Mouse (Mus musculus) left cerebral cortex, adult 2 months (tissue): Measurements from ENCODE around the gene Ccdc24. TPM values are rescaled to one million over a fixed set of nuclear protein-coding genes. Genes with fewer than 3 reads are reported as not detected.

Experiments used
- DNase-seq, 2 experiments: peaks; one replicate each; pipeline ENCODE4 v3.0.0; 2021 to 2022; ENCODE audit warnings: low spot score in 2 of 2, mixed read lengths in 1 of 2; ENCODE audit errors: extremely low spot score in 1 of 2
- H3K27ac ChIP-seq: fragments of 200-600 bp; 2 replicates; pipeline ENCODE4 v1.8.1; 2022
- H3K4me3 ChIP-seq: fragments of 200-600 bp; 2 replicates; pipeline ENCODE4 v1.8.1; 2022
- CTCF ChIP-seq: fragments of 200-600 bp; IDR thresholded peaks from 2 replicates; pipeline ENCODE4 v1.8.1; 2022; ENCODE audit warnings: antibody characterized with exemption, mild to moderate bottlenecking, moderate library complexity
- intact Hi-C: fragments of 180-260 bp; cut with DNase I; formaldehyde crosslinking; loops from one replicate; pipeline ENCODE4 v1.15.1; 2025
- total RNA-seq, 2 experiments: library from RNA; stranded (reverse); gene quantifications; 2 replicates each; pipeline ENCODE4 v1.2.3; 2021

Ccdc24 gene
- total RNA-seq, 2 experiments from 2014 or later = 0.94 to 1.4 TPM

- TF ChIP-seq CTCF = no peak
- H3K4me3 ChIP-seq = no peak overlapping the region
- H3K27ac ChIP-seq = no peak overlapping the region
- no peak for DNase-seq
- intact Hi-C loops = no loop called here
Measured at GRCm38 (mm10) chr4:117889471-117889870, 17.1 kb upstream of the Ccdc24 start.

GRCm38 (mm10) chr4:117887920-117888319 lies 15.6 kb upstream of the Ccdc24 start:
- H3K27ac ChIP-seq = peak overlapping the region; percentile 97; the same call in 1 of the 2 replicates
- intact Hi-C loops = loop anchor here (2.0 kb wide), 1 partner anchor 27 kb away; the partner anchor contains the start of gene Ipo13
- H3K4me3 ChIP-seq = peak overlapping the region; percentile 89
- no peak for TF ChIP-seq CTCF
- DNase-seq = no peak

- intact Hi-C loops = loop anchor here (2.0 kb wide), 1 partner anchor 28 kb away; the partner anchor contains the start of gene Ipo13
- no peak for TF ChIP-seq CTCF
- Histone ChIP-seq H3K4me3 (peak within 1 kb of the TSS; percentile 89), H3K27ac (peak within 1 kb of the TSS; percentile 97)
- DNase-seq = peak; percentile 96
Measured at GRCm38 (mm10) chr4:117887133-117887532, 14.8 kb upstream of the Ccdc24 start, which contains the start of gene Atp6v0b. Atp6v0b (minus strand) TSS chr4:117887333.

- no peak for TF ChIP-seq CTCF
- H3K4me3 ChIP-seq = peak overlapping the region; percentile 89
- H3K27ac ChIP-seq = peak overlapping the region; percentile 97
- no peak for DNase-seq
- intact Hi-C loops = loop anchor here (2.0 kb wide), 1 partner anchor 28 kb away; the partner anchor contains the start of gene Ipo13
Measured at GRCm38 (mm10) chr4:117886644-117887043, 14.3 kb upstream of the Ccdc24 start.

- peak overlapping the region; percentile 89 for H3K4me3 ChIP-seq
- no peak for DNase-seq
- no peak overlapping the region for H3K27ac ChIP-seq
- no peak for TF ChIP-seq CTCF
- intact Hi-C loops = loop anchor here (2.0 kb wide), 1 partner anchor 29 kb away; the partner anchor contains the start of gene Ipo13
Measured at GRCm38 (mm10) chr4:117885994-117886393, 13.6 kb upstream of the Ccdc24 start.

GRCm38 (mm10) chr4:117885093-117885492 lies 12.7 kb upstream of the Ccdc24 start:
- no peak overlapping the region for H3K4me3 ChIP-seq
- no peak for TF ChIP-seq CTCF
- intact Hi-C loops = no loop called here
- no peak for DNase-seq
- H3K27ac ChIP-seq = no peak overlapping the region

GRCm38 (mm10) chr4:117884146-117884545 lies 11.8 kb upstream of the Ccdc24 start:
- TF ChIP-seq CTCF = no peak
- no peak overlapping the region for H3K27ac ChIP-seq
- DNase-seq = no peak
- peak overlapping the region; percentile 75 for H3K4me3 ChIP-seq
- intact Hi-C loops = no loop called here

GRCm38 (mm10) chr4:117882701-117883691 lies 10.6 kb upstream of the Ccdc24 start, which contains the start of gene B4galt2:
B4galt2 (minus strand) TSS chr4:117883487.
- intact Hi-C loops = no loop called here
- DNase-seq = peak; percentile 74 to 79

GRCm38 (mm10) chr4:117878703-117879102 lies 6.3 kb upstream of the Ccdc24 start:
- no peak overlapping the region for H3K27ac ChIP-seq
- DNase-seq = no peak
- no peak overlapping the region for H3K4me3 ChIP-seq
- intact Hi-C loops = no loop called here
- no peak for TF ChIP-seq CTCF

More at GRCm38 (mm10) chr4:117882701-117883691, 10.6 kb upstream of the Ccdc24 start, which contains the start of gene B4galt2:
- H3K4me3 ChIP-seq = peak within 1 kb of the TSS; percentile 75
- peak; percentile 33 for TF ChIP-seq CTCF
- peak within 1 kb of the TSS; percentile 93 for H3K27ac ChIP-seq

GRCm38 (mm10) chr4:117878301-117878700 lies 5.9 kb upstream of the Ccdc24 start:
- no peak for TF ChIP-seq CTCF
- no peak for DNase-seq
- Histone ChIP-seq H3K27ac (no peak overlapping the region), H3K4me3 (no peak overlapping the region)
- intact Hi-C loops = no loop called here

- no peak for DNase-seq
- intact Hi-C loops = no loop called here
- TF ChIP-seq CTCF = no peak
- H3K27ac ChIP-seq = no peak overlapping the region
- no peak overlapping the region for H3K4me3 ChIP-seq
Measured at GRCm38 (mm10) chr4:117873615-117874014, 1.3 kb upstream of the Ccdc24 start.

- no peak for TF ChIP-seq CTCF
- H3K4me3 ChIP-seq = no peak overlapping the region
- no peak overlapping the region for H3K27ac ChIP-seq
- no peak for DNase-seq
- intact Hi-C loops = no loop called here
Measured at GRCm38 (mm10) chr4:117871787-117872186, 570 bp downstream of the Ccdc24 start.
